Mouse (Mus musculus) neural tube, embryonic 11.5 days (tissue): ENCODE results near the gene Srsf7. TPM values are rescaled to one million over a fixed set of nuclear protein-coding genes. Genes with fewer than 3 reads are reported as not detected.

Experiments
- ATAC-seq: fragments of 200-750 bp; cut with Nextera tagmentation; 2 replicates; pipeline ENCODE4 v1.8.0; 2017; ENCODE audit warnings: moderate number of reproducible peaks, mild to moderate bottlenecking, moderate TSS enrichment, moderate library complexity; ENCODE audit not compliant: insufficient read depth, low FRiP score, low TSS enrichment
- DNase-seq: peaks from one replicate; pipeline ENCODE4 v3.0.0-alpha.2; 2015; ENCODE audit warnings: low spot score
- H3K27ac ChIP-seq: fragments of 300-500 bp; sonication (generic); 2 replicates; pipeline ENCODE4 v1.5.1; 2014; ENCODE audit warnings: low read depth, mild to moderate bottlenecking, low read length
- H3K27me3 ChIP-seq: fragments of 300-500 bp; sonication (generic); 2 replicates; pipeline ENCODE4 v1.6.1; 2014; ENCODE audit warnings: mild to moderate bottlenecking, low read length, mixed read lengths; ENCODE audit not compliant: control insufficient read depth, insufficient read depth
- H3K36me3 ChIP-seq: fragments of 300-500 bp; sonication (generic); 2 replicates; pipeline ENCODE4 v1.6.1; 2014; ENCODE audit warnings: mild to moderate bottlenecking, low read length, moderate library complexity, mixed read lengths; ENCODE audit not compliant: control insufficient read depth, insufficient read depth
- H3K4me1 ChIP-seq: fragments of 300-500 bp; sonication (generic); 2 replicates; pipeline ENCODE4 v1.6.1; 2014; ENCODE audit warnings: low read length, mixed read lengths; ENCODE audit not compliant: control insufficient read depth, insufficient read depth
- H3K4me2 ChIP-seq: fragments of 300-500 bp; sonication (generic); 2 replicates; pipeline ENCODE4 v1.6.1; 2014; ENCODE audit warnings: low read depth, mild to moderate bottlenecking, moderate library complexity
- H3K4me3 ChIP-seq: fragments of 300-500 bp; sonication (generic); 2 replicates; pipeline ENCODE4 v1.5.1; 2014; ENCODE audit warnings: low read depth, low read length
- H3K9ac ChIP-seq: fragments of 300-500 bp; sonication (generic); 2 replicates; pipeline ENCODE4 v1.6.1; 2014; ENCODE audit warnings: mild to moderate bottlenecking, low read length
- H3K9me3 ChIP-seq: fragments of 300-500 bp; sonication (generic); 2 replicates; pipeline ENCODE4 v1.6.1; 2016; ENCODE audit warnings: low read length; ENCODE audit not compliant: control insufficient read depth
- WGBS: fragments of 180-500 bp; shearing (Covaris S2); extraction: QIAGEN DNeasy Blood & Tissue Kit; methylation state at CpG from one replicate; pipeline ENCODE4 v1.1.7; 2014; 5-methylcytosine and 5-hydroxymethylcytosine counted together
- polyA plus RNA-seq: library from polyadenylated mRNA; unstranded; fragments of >200 nt; fragmentation: Nextera tagmentation; extraction: Ambion mirVana; gene quantifications from 2 replicates; pipeline ENCODE4 v1.2.1, GENCODE M21; 2014

The Srsf7 gene
- 761 and 791 TPM in 2 replicates for polyA plus RNA-seq

DNA sequence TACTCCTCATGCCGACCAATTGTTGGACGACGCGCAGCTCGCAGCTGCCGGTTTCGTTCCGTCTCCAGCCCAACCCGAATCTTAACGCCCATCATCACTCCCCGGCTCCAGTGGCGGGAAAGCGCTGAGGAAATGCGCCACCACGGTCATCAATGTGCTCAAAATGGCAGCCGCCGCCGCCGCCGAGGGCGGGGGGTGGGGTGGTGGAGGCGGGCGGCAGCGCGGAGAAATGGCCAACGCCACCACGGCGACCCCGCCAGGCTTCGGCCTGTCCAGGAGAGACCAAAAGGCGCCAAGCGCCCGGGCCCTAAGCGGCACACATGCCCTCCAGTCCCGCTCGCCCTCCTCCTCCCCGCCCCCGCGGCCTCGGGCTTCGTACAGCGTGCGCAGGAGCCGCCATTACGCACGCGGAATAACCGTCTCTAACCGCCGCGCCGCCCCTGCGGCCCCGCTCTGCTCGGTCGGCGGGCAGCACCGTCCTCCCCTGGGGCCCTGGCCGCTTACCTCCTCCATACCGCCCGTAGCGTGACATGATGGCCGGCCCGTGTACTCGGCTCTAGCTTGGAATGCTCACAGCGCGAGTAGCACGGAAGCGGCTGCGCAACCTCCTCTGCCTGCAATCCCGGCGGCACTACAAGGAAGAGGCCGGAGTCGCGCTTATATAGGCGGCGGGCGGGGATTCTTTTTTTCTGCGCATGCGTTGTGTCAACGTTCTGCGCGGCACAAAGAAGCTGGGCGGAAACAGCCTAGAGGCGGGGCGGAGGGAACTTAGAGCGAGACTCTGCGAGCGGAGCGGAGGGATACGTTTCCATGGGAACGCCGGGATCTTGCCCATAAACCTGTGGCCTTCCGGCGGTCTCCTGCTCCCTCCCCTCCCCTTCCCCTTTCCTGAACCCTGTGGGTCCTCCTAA, at the start of gene Srsf7, which contains the start of gene Ttc39d:
Gene Srsf7, minus strand, starts transcription at position 637 of the 911 bp plus-strand sequence.
Gene Ttc39d, plus strand, starts transcription at position 790 of the 911 bp plus-strand sequence.
- peak; percentile 98 for DNase-seq
- Histone ChIP-seq H3K4me3 (peak within 1 kb of the TSS; percentile 97), H3K9ac (peak within 1 kb of the TSS; percentile 99), H3K4me2 (peak within 1 kb of the TSS; percentile 86), H3K9me3 (no peaks in the 10 kb centered on the region), H3K27me3 (no peaks in the 10 kb centered on the region), H3K4me1 (peaks cover 6% of the 10 kb centered on the region), H3K36me3 (peaks cover 13% of the 10 kb centered on the region), H3K27ac (peak within 1 kb of the TSS; percentile 98)
- WGBS, result under 1% methylated on average over 87 of the region's 95 CpGs
- ATAC-seq, result peak; percentile 93

DNA sequence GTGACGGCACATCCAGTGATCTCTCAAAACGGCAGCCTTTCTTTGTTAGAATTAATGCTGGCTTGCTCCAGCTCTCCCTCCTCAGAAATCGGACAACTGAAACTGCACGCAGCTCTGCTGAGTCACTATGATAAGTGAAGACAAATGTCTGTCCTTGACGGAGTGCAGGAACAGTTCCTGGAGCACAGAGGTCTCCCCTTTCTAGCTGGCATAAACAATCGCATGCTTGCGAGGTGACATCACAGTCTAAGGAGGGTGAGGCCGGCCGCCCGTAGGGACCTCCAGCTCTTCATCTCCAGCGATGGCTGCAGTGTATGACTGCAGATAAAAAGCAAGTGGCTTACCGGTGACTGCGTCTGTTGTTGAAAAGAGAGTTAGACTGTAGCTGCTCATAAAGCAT, 48.1 kb upstream of the Srsf7 start:
- WGBS, result 81% methylated on average over 13 of the region's 13 CpGs
- no peak overlapping the region for H3K9ac ChIP-seq
- H3K4me3 ChIP-seq, result no peak overlapping the region
- ATAC-seq (no peak), DNase-seq (no peak)
- no peak overlapping the region for H3K4me2 ChIP-seq
- no peaks in the 10 kb centered on the region for H3K9me3 ChIP-seq
- no peak overlapping the region for H3K27ac ChIP-seq
- peaks cover 21% of the 10 kb centered on the region for H3K36me3 ChIP-seq
- H3K4me1 ChIP-seq, result no peaks in the 10 kb centered on the region
- no peaks in the 10 kb centered on the region for H3K27me3 ChIP-seq

GRCm38 (mm10) chr17:80254421-80254820, 47.3 kb upstream of the Srsf7 start:
- no peak overlapping the region for H3K9ac ChIP-seq
- H3K4me2 ChIP-seq, result no peak overlapping the region
- H3K4me3 ChIP-seq, result no peak overlapping the region
- H3K27ac ChIP-seq, result no peak overlapping the region
- DNase-seq (no peak), ATAC-seq (no peak)
- H3K4me1 ChIP-seq, result no peaks in the 10 kb centered on the region
- WGBS, result 95% methylated on average over 5 of the region's 5 CpGs
- peaks cover 28% of the 10 kb centered on the region for H3K36me3 ChIP-seq
- H3K27me3 ChIP-seq, result no peaks in the 10 kb centered on the region
- H3K9me3 ChIP-seq, result no peaks in the 10 kb centered on the region

- Histone ChIP-seq H3K27me3 (no peaks in the 10 kb centered on the region), H3K36me3 (peaks cover 32% of the 10 kb centered on the region), H3K4me3 (no peak overlapping the region), H3K9ac (no peak overlapping the region), H3K4me1 (no peaks in the 10 kb centered on the region), H3K4me2 (no peak overlapping the region), H3K9me3 (no peaks in the 10 kb centered on the region), H3K27ac (no peak overlapping the region)
- no peak for DNase-seq
- 89% methylated on average over 13 of the region's 13 CpGs for WGBS
- no peak for ATAC-seq
These were observed 45.8 kb upstream of the Srsf7 start for GRCm38 (mm10) chr17:80252757-80253525.

- Histone ChIP-seq H3K4me1 (no peaks in the 10 kb centered on the region), H3K27ac (no peak overlapping the region), H3K9me3 (no peaks in the 10 kb centered on the region), H3K36me3 (peaks cover 8% of the 10 kb centered on the region), H3K27me3 (no peaks in the 10 kb centered on the region), H3K9ac (no peak overlapping the region), H3K4me3 (no peak overlapping the region), H3K4me2 (no peak overlapping the region)
- WGBS, result 53% methylated on average over 13 of the region's 13 CpGs
- ATAC-seq, result no peak
- no peak for DNase-seq
These were observed 36.0 kb upstream of the Srsf7 start for GRCm38 (mm10) chr17:80243116-80243515.

GRCm38 (mm10) chr17:80241594-80241993, 34.5 kb upstream of the Srsf7 start:
- DNase-seq (no peak), ATAC-seq (no peak)
- Histone ChIP-seq H3K4me1 (no peaks in the 10 kb centered on the region), H3K27me3 (no peaks in the 10 kb centered on the region), H3K9ac (no peak overlapping the region), H3K9me3 (no peaks in the 10 kb centered on the region), H3K4me3 (no peak overlapping the region), H3K27ac (no peak overlapping the region), H3K4me2 (no peak overlapping the region), H3K36me3 (peaks cover 8% of the 10 kb centered on the region)
- WGBS, result 92% methylated on average over 9 of the region's 9 CpGs

DNA sequence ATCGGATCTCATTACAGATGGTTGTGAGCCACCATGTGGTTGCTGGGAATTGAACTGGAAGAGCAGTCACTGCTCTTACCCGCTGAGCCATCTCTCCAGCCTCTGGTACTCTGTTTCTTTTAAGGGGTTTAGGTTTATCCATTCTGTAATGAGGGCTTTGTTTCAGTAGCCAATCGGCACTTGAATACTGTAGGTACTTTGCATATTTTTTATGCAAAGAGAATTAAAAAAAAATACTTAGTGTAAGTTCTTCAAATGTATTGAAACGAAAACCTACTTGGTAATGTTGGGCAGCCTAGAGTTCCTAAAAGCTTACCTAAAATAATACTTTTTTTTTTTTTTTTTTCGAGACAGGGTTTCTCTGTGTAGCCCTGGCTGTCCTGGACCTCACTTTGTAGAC, 30.4 kb upstream of the Srsf7 start:
- WGBS, result 87% methylated on average over 5 of the region's 5 CpGs
- no peak overlapping the region for H3K27ac ChIP-seq
- peaks cover 7% of the 10 kb centered on the region; the same call in 1 of the 2 replicates for H3K36me3 ChIP-seq
- no peaks in the 10 kb centered on the region for H3K4me1 ChIP-seq
- no peaks in the 10 kb centered on the region for H3K27me3 ChIP-seq
- DNase-seq, result no peak
- H3K9ac ChIP-seq, result no peak overlapping the region
- H3K4me2 ChIP-seq, result no peak overlapping the region
- ATAC-seq, result no peak
- H3K9me3 ChIP-seq, result no peaks in the 10 kb centered on the region
- H3K4me3 ChIP-seq, result no peak overlapping the region

DNA sequence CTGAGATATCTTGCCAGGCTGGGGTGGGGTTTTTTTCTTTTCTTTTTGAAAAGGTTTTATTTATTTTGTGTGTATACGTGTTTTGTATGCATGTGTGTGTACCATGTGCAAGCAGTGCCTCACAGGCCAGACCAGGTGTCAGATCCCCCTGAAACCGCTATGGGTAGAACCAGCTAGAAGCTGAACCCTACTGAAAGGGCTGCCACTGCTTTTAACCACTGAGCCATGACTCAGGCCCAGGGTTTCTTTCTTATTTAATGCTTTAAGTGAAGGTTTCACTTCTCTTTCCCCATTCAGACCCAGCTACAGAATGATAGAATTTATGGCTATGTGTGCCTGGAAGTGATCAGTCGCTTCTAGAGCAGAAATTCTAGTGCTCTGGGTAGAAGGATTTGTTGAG, 29.7 kb upstream of the Srsf7 start:
- H3K36me3 ChIP-seq, result peaks cover 7% of the 10 kb centered on the region; the same call in 1 of the 2 replicates
- ATAC-seq, result no peak

More for the DNA sequence above, 29.7 kb upstream of the Srsf7 start:
- no peak overlapping the region for H3K4me2 ChIP-seq
- H3K4me3 ChIP-seq, result no peak overlapping the region
- H3K27ac ChIP-seq, result no peak overlapping the region
- no peak overlapping the region for H3K9ac ChIP-seq
- H3K4me1 ChIP-seq, result no peaks in the 10 kb centered on the region
- no peak for DNase-seq
- no peaks in the 10 kb centered on the region for H3K9me3 ChIP-seq
- 94% methylated on average over 3 of the region's 3 CpGs for WGBS
- H3K27me3 ChIP-seq, result no peaks in the 10 kb centered on the region
